Mouse (Mus musculus): ENCODE results near the gene Myh7.
"Not testable (repeated sequence)": the region's sequence is repeated elsewhere in the genome, so short reads cannot be mapped to it uniquely, and the experiment has no call there.

Myh7 gene

GRCm38 (mm10) chr14:54972786-54973185, 21.6 kb downstream of the Myh7 start:
- in situ Hi-C loops (cut with MboI, MseI) = loop anchor here in 1 of 2 experiments (10.0 kb wide), 1 partner anchor 312 kb away; no protein-coding TSS in a partner anchor

GRCm38 (mm10) chr14:54968344-54968743, 26.1 kb downstream of the Myh7 start:
- in situ Hi-C loops (cut with MboI, MseI) = no loop called here

GRCm38 (mm10) chr14:54967874-54968273, 26.6 kb downstream of the Myh7 start:
- in situ Hi-C loops (cut with MboI, MseI) = no loop called here

DNA sequence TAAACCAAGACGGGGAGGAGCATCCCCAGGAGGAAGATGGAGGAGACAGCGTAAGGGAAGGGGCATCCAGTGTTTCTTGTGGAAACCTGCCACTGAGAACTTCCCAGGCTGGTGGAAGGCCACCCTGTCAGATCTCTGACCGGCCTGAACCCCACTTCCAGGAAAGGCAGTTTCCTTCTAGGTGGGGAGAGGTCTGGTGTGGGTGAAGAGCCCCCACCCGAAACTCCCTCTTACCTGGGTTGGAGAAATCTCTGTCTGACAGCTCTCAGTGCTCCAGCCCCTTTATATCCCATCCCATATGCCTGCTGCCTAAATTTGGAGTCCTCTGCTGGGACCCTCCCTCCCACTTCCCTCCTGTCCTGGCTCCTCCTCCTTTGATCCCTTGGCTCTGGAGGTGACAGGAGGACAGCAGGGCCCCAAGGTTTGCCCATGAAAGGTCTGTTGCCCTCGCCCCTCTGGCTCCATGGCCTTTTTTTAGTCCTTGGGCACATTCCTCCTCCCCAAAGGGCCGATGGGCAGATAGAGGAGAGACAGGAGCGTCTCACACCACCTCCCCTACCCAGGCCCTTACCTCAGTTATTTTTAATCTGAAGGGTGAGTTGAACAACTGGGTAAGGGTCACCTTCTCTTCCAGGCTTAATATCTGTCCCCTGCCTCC, 28.0 kb downstream of the Myh7 start, which contains the start of gene Myh6:
TSS of gene Myh6 (minus strand) at position 608 of the 658 bp plus-strand sequence.
- in situ Hi-C loops (cut with MboI, MseI) = no loop called here

- in situ Hi-C loops (cut with MboI, MseI) = no loop called here
Measured at GRCm38 (mm10) chr14:54965631-54966030, 28.8 kb downstream of the Myh7 start.

GRCm38 (mm10) chr14:54965044-54965443, 29.4 kb downstream of the Myh7 start:
- in situ Hi-C loops (cut with MboI, MseI) = no loop called here

GRCm38 (mm10) chr14:54963727-54964126, 30.7 kb downstream of the Myh7 start:
- in situ Hi-C loops (cut with MboI, MseI) = no loop called here

GRCm38 (mm10) chr14:54962714-54963113, 31.7 kb downstream of the Myh7 start:
- in situ Hi-C loops (cut with MboI, MseI) = no loop called here

DNA sequence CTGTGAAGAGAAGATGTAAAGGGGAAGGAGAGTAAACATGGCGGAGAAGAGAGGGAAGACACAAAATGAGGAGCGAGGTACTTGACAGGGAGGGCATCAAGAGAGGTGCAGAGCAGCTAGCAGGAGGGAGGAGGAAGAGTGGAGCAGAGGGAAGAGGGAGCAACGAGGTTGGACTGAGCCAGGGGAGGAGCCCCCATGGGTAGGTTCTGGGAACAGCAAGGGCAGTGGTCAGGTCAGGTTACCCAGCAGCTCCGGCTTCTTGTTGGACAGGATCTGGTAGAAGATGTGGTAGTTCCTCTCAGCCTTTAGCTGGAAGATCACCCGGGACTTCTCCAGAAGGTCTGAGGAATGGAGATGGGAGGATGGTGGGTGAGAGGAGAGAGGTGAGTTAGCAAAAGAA, 32.9 kb downstream of the Myh7 start:
- in situ Hi-C loops (cut with MboI, MseI) = no loop called here

DNA sequence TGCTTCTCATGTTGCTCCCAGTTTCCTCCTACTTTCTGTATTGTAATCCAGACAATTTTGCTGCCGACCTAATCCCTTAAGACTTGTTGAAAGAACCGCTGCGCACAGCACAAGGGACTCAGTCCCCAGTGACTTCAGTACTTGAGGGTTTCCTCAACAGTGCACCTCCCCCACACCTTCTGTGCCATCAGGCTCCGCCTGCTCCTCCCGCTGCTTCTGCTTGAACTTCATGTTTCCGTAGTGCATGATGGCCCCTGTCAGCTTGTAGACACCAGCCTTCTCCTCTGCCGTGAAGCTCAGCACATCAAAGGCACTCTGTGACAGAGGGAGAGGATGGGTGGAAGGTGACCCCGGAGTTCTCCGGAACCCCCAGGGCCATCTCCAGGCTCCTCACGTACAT, 33.7 kb downstream of the Myh7 start:
- in situ Hi-C loops (cut with MboI, MseI) = no loop called here

DNA sequence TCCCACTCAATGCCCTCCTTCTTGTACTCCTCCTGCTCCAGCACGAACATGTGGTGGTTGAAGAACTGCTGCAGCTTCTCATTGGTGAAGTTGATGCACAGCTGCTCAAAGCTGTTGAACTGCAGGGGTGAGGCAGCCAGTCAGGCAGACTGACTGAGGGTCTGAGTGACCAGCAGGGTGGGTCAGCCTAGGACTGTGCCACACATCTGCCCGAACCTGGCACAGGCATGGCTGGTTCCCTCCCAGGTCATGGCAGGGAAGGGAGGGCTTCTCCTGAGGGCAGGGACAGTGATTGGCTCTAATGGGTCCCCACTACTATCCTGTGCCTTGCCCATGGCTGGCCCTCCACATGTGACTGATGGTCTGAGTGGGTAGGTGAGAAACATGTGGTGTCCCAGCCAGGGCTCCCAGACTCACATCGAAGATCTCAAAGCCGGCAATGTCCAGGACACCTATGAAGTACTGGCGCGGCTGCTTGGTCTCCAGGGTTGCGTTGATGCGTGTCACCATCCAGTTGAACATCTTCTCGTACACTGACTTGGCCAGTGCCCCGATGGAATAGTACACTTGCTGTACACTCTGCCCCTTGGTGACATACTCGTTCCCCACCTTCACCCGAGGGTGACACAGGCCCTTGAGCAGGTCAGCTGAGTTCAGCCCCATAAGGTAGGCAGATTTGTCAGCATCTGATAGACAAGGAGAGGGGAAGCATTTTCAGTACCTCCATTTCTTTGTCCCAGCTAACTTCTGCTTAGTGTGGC, 34.4 kb downstream of the Myh7 start:
- in situ Hi-C loops (cut with MboI, MseI) = not testable (repeated sequence)

GRCm38 (mm10) chr14:54959197-54959596, 35.2 kb downstream of the Myh7 start:
- in situ Hi-C loops (cut with MboI, MseI) = no loop called here

- in situ Hi-C loops (cut with MboI, MseI) = no loop called here
Measured at GRCm38 (mm10) chr14:54958503-54958902, 35.9 kb downstream of the Myh7 start.

DNA sequence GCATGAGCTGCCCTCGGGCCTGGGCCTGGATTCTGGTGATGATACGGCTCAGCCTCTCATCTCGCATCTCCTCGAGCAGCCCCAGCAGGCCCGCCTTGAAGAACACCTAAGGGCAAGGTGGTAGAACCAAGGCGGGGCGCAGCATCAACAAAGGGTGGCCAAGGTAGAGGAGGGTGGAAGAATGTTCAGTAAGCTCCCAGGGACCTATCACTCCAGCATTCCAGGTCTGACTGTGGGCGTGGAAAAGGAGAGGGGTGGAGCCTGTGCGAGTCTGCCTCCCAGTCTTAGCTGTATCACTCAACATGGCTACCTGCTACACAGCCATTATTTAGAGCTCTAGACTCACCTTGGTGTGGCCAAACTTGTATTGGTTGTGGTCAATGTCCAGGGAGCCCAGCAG, 37.9 kb downstream of the Myh7 start:
- in situ Hi-C loops (cut with MboI, MseI) = no loop called here

- in situ Hi-C loops (cut with MboI, MseI) = no loop called here
Measured at GRCm38 (mm10) chr14:54955481-54955880, 38.9 kb downstream of the Myh7 start.

DNA sequence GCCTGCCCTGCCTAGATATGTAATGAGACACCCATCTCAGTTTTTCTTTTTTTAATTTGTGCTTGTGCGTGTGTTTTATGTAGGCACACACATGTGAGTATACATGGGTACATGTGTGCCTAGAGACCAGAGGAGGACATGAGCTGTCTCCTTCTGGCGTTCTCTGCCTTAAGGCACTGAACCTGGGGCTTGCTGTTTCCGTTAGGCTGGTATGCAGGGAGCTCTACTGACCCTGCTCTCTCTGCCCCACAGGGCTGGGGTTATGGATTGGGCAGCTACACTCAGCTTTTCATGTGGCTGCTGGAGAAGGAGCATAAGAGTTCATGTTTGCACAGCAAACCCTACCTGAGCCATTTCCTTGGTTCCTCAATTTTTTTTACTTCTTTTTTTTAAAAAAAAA, 40.0 kb downstream of the Myh7 start:
- in situ Hi-C loops (cut with MboI, MseI) = no loop called here

GRCm38 (mm10) chr14:54953664-54954206, 40.7 kb downstream of the Myh7 start:
- in situ Hi-C loops (cut with MboI, MseI) = no loop called here

DNA sequence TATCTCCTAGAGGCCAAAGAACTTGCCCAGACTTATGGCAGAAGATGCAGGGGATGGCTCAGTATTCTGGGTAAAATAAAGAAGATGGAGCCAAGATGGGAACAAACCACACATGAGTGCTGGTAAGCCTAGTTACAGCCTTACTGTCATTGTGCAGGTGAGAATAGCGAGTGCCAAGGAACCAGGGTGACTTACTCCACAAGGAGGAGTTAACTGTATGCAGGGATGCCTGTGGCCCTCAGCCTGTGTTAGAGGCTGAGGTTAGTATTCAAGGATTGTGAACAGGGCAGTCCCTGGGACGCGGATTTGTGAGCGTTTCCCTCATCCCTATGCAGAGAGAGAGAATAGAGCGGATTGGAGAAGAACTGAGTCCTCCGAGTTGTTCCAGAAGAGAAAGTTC, 42.8 kb downstream of the Myh7 start:
- in situ Hi-C loops (cut with MboI, MseI) = no loop called here

DNA sequence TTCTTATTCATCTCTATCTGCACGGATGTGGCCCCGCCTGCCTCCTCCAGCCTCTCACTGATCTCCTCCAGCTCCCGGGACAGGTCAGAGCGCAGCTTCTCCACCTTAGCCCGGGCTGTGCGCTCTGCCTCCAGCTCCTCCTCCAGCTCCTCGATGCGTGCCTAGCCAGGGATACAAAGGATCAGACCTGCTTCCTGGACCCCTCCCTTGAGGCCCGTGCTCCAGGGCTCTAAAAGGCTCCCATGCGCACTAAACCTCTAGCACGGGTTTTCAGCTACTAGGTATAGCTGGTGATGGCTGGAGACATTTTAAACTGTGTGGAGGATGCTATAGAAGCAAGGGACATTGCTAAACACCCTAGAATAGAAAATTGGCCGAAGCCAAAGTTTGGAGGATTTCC, 43.9 kb downstream of the Myh7 start:
- in situ Hi-C loops (cut with MboI, MseI) = no loop called here

- in situ Hi-C loops (cut with MboI, MseI) = no loop called here
Measured at GRCm38 (mm10) chr14:54948781-54949180, 45.6 kb downstream of the Myh7 start.

DNA sequence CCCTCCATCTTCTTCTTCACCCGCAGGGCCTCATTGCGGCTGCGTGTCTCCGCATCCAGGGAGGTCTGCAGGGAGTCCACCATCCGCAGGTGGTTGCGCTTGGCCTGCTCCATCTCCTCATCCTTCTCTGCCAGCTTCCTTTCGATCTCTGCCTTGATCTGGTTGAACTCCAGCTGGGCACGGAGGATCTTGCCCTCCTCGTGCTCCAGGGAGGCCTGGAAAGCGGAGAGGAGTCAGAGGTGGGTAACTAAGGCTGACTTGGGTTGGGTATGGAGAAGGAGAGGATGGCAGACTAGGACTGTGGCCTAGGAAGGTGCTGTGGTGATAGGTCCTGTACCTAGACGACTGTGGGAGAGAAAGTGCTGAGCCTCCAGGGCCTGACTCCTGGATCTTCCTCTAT, 47.4 kb downstream of the Myh7 start:
- in situ Hi-C loops (cut with MboI, MseI) = not testable (repeated sequence)

DNA sequence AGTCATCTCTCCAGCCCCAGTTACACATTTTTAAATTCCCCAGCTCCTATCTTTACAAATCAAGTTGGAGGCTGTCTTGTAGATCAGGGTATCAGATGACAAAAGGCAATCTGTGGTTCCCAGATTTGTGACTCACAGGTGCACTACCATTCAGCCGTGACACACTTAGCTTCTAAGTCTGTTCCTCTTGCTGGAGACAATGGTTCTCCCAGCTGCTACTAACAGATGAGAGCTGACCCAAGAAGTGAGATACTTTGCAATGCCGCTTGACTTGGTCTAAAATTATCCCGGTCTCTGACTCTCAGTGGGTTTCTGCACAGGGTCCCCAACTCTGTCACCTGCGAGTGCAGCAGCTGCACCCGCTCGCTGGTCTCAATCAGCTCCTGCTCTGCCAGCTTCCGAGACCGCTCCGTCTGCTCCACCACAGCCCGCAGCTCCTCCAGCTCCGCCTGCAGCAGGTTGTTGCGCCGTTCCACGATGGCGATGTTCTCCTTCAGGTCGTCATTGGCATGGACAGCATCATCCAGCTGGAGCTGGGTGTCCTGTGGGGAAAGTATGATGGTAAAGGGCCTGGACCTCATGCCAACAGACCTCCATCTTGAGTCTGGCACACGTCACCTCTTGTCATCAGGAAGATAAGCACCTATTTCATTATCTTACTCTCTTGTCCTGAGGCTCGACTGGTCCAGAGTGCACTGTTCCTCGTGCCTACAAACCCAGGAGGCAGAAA, 48.3 kb downstream of the Myh7 start:
- in situ Hi-C loops (cut with MboI, MseI) = no loop called here

Data from T-helper 17 cell (primary cell).